Mouse (Mus musculus) heart, adult 2 months (tissue): ENCODE data around the gene Sgip1.

Experiments
- CTCF ChIP-seq: fragments of 200-600 bp; IDR thresholded peaks from 2 replicates; pipeline ENCODE4 v1.8.1; 2022; ENCODE audit warnings: antibody characterized with exemption, mild to moderate bottlenecking, moderate library complexity
- POLR2A ChIP-seq: fragments of 200-500 bp; IDR thresholded peaks from 2 replicates; pipeline ENCODE4 v1.6.1; 2011; ENCODE audit warnings: mild to moderate bottlenecking, low read depth, low read length, control low read depth; ENCODE audit not compliant: insufficient read depth

DNA sequence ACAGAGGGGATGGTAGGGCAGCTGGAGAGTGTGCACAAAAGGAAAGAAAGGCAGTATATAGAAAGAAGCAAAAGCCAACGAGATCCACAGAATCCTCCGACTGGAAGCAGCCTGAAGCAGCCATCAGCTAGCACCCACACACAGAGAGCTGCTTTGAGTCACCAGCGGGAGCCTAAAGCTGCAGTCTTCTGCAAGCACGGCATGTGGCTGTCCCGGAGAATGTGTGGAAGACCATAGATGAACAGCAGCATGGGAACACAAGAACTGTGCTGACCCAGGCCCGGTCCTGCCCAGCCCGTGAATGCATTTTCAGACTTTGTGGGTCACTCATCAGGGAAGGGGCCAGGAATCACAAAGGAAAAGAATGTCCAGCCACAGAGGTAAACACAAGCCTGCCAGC, 115.0 kb downstream of the Sgip1 start:
- TF ChIP-seq CTCF (no peak), POLR2A (no peak)
